In genomic region chr13:112801381-112802004, GRCm38 (mm10) we compare ENCODE assay signal across 8 mouse cellular contexts. TPM values are rescaled to one million over a fixed set of nuclear protein-coding genes. Genes with fewer than 3 reads are reported as not detected.
A peak's percentile ranks its signal among the peaks of the same experiment; 100 is the strongest.
DNase-seq lines count a peak whose midpoint lies in the region; ATAC-seq and TF ChIP-seq lines count a peak whose summit lies in the region.

No protein-coding gene starts in this region.

- H3K27ac ChIP-seq in forebrain, embryonic 12.5 days: peak overlapping the region; percentile 95
- H3K27ac ChIP-seq in hindbrain, embryonic 15.5 days (replicated peaks): peak overlapping the region; percentile 98

- peak; percentile 25 for DNase-seq in layer of hippocampus, adult 11-12 months (ENCODE audit: low spot score)
- DNase-seq in layer of hippocampus, postnatal 14 days (ENCODE audit: low spot score in 2 of 2): no peak
- DNase-seq in adipocyte (ENCODE audit: low spot score) (peak; percentile 28), liver (peak; percentile 46)
- DNase-seq in yolk sac, embryonic 10.5 days (ENCODE audit: low spot score): peak; percentile 50

- no peaks in the 10 kb centered on the region for H3K27me3 ChIP-seq in forebrain, embryonic 12.5 days
- no peaks in the 10 kb centered on the region for H3K27me3 ChIP-seq in hindbrain, embryonic 15.5 days
- H3K27me3 ChIP-seq in myocyte (ENCODE audit: control insufficient read depth, insufficient read depth, insufficient read length): no peaks in the 10 kb centered on the region

- TF ChIP-seq POLR2A in myocyte (IDR thresholded peaks at IDR 0.05; ENCODE audit: insufficient read length, low read depth): no peak

- peak overlapping the region; percentile 77 for H3K4me3 ChIP-seq in forebrain, embryonic 12.5 days (replicated peaks)
- peak overlapping the region; percentile 86 for H3K4me3 ChIP-seq in hindbrain, embryonic 15.5 days
- peak overlapping the region; percentile 67 for H3K4me3 ChIP-seq in myocyte

- H3ac ChIP-seq in myocyte (ENCODE audit: control insufficient read depth, insufficient read length): peak overlapping the region; percentile 55

- peaks cover 43% of the 10 kb centered on the region for H3K79me2 ChIP-seq in myocyte (ENCODE audit: control insufficient read depth, insufficient read depth)

- peaks cover 6% of the 10 kb centered on the region; the same call in 1 of the 2 replicates for H3K4me1 ChIP-seq in forebrain, embryonic 12.5 days
- peaks cover 23% of the 10 kb centered on the region for H3K4me1 ChIP-seq in hindbrain, embryonic 15.5 days (replicated peaks)

- H3K9me3 ChIP-seq in forebrain, embryonic 12.5 days: no peaks in the 10 kb centered on the region
- H3K9me3 ChIP-seq in hindbrain, embryonic 15.5 days: no peaks in the 10 kb centered on the region

- WGBS in forebrain, embryonic 12.5 days: 2% methylated on average over 23 of the region's 23 CpGs
- 1% methylated on average over 23 of the region's 23 CpGs for WGBS in hindbrain, embryonic 15.5 days

- ATAC-seq in forebrain, embryonic 12.5 days (ENCODE audit: low FRiP score): peak; percentile 77
- ATAC-seq in hindbrain, embryonic 15.5 days (ENCODE audit: low FRiP score, low read depth): peak; percentile 86

- H3K4me2 ChIP-seq in forebrain, embryonic 12.5 days: peak overlapping the region; percentile 80
- peak overlapping the region; percentile 83 for H3K4me2 ChIP-seq in hindbrain, embryonic 15.5 days
- peak overlapping the region; percentile 75 for H3K4me2 ChIP-seq in myocyte (ENCODE audit: low read depth)

- H3K9ac ChIP-seq in forebrain, embryonic 12.5 days: peak overlapping the region; percentile 80
- peak overlapping the region; percentile 99 for H3K9ac ChIP-seq in hindbrain, embryonic 15.5 days

- peaks cover 8% of the 10 kb centered on the region for H3K36me3 ChIP-seq in forebrain, embryonic 12.5 days (replicated peaks)
- H3K36me3 ChIP-seq in hindbrain, embryonic 15.5 days: peaks cover 11% of the 10 kb centered on the region; the same call in 1 of the 2 replicates
- peaks cover 11% of the 10 kb centered on the region for H3K36me3 ChIP-seq in myocyte (ENCODE audit: control insufficient read depth, insufficient read depth)

TF ChIP-seq in myocyte, 11 proteins besides CTCF, POLR2A, EP300 and RAD21:
- TF ChIP-seq MYOG (IDR thresholded peaks at IDR 0.05; ENCODE audit: control insufficient read depth in 1 of 3, insufficient read depth in 1 of 3, insufficient read length in 2 of 3, low read depth in 2 of 3) (no peak), USF1 (IDR thresholded peaks at IDR 0.05; ENCODE audit: low read depth) (no peak)

RNA-seq across cellular contexts. Expression of gene Plpp1, which starts 0.9 kb away (rescaled TPM):
- 10 to 100 TPM; 27.2 to 33.5 TPM for total RNA-seq in layer of hippocampus, postnatal 14 days (2021)
- polyA plus RNA-seq in forebrain, embryonic 12.5 days (2016; fragmentation: Nextera tagmentation; extraction: Ambion mirVana): 17.8 and 19.1 TPM in 2 replicates
- 66.6 and 70.9 TPM in 2 replicates for polyA plus RNA-seq in hindbrain, embryonic 15.5 days (2015; fragmentation: Nextera tagmentation; extraction: Ambion mirVana)
- 133 TPM for polyA plus RNA-seq in myocyte (2012; fragmentation: generic; extraction: Trizol)

Comparison
In these comparisons a context has a peak if more than half of its experiments do, and no peak if none do; other contexts are left out.
1. DNase-seq: peak in layer of hippocampus, adult 11-12 months (single experiment), adipocyte (single experiment), liver (single experiment) and yolk sac, embryonic 10.5 days (single experiment); none in layer of hippocampus, postnatal 14 days (0 of 2).
2. Peak in every context shown above with its lines, with median percentiles within 50 percentile points of each other: H3K4me2 ChIP-seq and H3K4me3 ChIP-seq.